Mouse (Mus musculus): ENCODE data around the gene Alkbh5. TPM values are rescaled to one million over a fixed set of nuclear protein-coding genes. Genes with fewer than 3 reads are reported as not detected.
A peak's percentile ranks its signal among the peaks of the same experiment; 100 is the strongest.
"Not testable (repeated sequence)": the region's sequence is repeated elsewhere in the genome, so short reads cannot be mapped to it uniquely, and the experiment has no call there.

Alkbh5 gene
- total RNA-seq, 2 experiments from 2014 or later: 54.6 to 55.8 TPM

- peak; percentile 21 to 25 for DNase-seq (ENCODE audit: low spot score in 2 of 2)
- intact Hi-C loops (cut with DNase I): no loop called here
Measured at GRCm38 (mm10) chr11:60540002-60540610, 3.9 kb downstream of the Alkbh5 start.

- intact Hi-C loops (cut with DNase I): no loop called here
- no peak for DNase-seq (ENCODE audit: low spot score in 2 of 2)
Measured at GRCm38 (mm10) chr11:60540761-60541160, 4.6 kb downstream of the Alkbh5 start.

DNA sequence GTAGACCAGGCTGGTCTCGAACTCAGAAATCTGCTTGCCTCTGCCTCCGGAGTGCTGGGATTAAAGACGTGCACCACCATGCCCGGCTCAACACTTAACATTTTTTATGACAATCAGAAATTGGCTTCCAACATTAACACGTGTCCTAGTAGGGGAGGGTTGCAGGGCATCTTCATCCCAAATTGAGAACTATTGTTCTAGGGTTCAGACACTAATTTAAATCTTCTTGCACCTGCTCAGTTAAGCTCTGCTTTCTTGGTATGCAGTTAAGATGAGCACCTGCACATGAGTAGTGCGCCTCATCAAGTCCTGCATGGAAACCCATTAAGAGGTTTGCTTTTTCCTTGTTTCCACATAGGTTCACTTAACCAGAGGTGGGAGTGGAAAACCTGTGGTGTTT is 5.7 kb downstream of the Alkbh5 start:
- no peak for DNase-seq (ENCODE audit: low spot score in 2 of 2)
- intact Hi-C loops (cut with DNase I): no loop called here

- DNase-seq (ENCODE audit: low spot score in 2 of 2); intact Hi-C loops (cut with DNase I): not testable (repeated sequence)
Measured at GRCm38 (mm10) chr11:60543211-60543610, 7.0 kb downstream of the Alkbh5 start.

DNA sequence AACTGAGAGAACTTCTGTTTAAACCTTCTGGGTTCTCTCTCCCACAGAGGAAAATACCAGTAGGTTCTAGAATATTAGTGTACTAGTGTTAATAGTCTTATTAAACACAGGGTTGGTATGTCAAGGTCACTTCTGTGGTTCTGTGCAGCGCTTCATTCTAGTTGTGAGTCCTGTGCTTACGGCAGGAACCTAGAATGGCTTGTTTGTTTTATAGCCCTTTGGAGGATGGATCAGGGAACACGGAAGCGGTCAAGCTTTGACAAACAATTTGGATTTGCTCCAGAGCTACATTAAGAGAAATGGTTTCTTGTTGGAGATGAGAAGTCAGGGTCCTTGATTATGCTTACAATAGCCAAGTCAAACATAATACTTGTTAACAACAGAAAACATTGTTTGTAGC is 9.3 kb downstream of the Alkbh5 start:
- no peak for DNase-seq (ENCODE audit: low spot score in 2 of 2)
- intact Hi-C loops (cut with DNase I): no loop called here

- no peak for DNase-seq (ENCODE audit: low spot score in 2 of 2)
- intact Hi-C loops (cut with DNase I): no loop called here
Measured at GRCm38 (mm10) chr11:60548112-60548511, 11.9 kb downstream of the Alkbh5 start.

- intact Hi-C loops (cut with DNase I): no loop called here
- DNase-seq (ENCODE audit: low spot score in 2 of 2): no peak
Measured at GRCm38 (mm10) chr11:60553091-60553490, 16.9 kb downstream of the Alkbh5 start.

- DNase-seq (ENCODE audit: low spot score in 2 of 2): no peak
- intact Hi-C loops (cut with DNase I): no loop called here
Measured at GRCm38 (mm10) chr11:60557675-60558074, 21.5 kb downstream of the Alkbh5 start.

GRCm38 (mm10) chr11:60559342-60559741 is 23.2 kb downstream of the Alkbh5 start:
- intact Hi-C loops (cut with DNase I): no loop called here
- DNase-seq (ENCODE audit: low spot score in 2 of 2): peak; percentile 65 to 68

DNA sequence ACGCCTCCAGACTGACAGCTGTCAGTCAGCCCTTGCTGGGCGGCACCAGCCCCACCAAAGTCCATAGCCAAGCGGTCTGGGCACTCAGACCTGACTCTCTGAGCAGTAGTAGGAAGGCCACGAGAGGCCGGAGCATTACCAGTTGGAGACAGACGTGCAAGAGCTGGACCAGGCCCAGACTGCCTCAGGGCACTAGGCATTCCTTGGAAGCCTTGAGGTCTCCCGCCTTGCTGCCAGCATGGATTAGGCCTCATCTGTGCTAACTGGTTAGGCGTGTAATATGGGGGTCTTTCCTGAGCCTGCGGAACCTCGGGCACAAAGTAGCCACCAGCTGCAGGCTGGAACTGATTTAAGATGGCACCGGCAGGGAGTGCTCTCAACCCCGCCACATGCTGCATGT is 37.8 kb downstream of the Alkbh5 start:
- DNase-seq (ENCODE audit: low spot score in 2 of 2); intact Hi-C loops (cut with DNase I): not testable (repeated sequence)

Other genes with a start within 250 kb of the Alkbh5 start
- 100 to 1,000 TPM; 216 to 221 TPM for gene Tom1l2, start 183.5 kb upstream of the Alkbh5 start, total RNA-seq (2021)
- 10 to 100 TPM in 1 of 2 experiments, 1 to 10 TPM in 1; 9.6 to 12.3 TPM for gene Drc3, start 183.1 kb upstream of the Alkbh5 start, total RNA-seq (2021)
- 10 to 100 TPM; 52.1 to 54.8 TPM for gene Gid4, start 119.2 kb upstream of the Alkbh5 start, total RNA-seq (2021)
- 10 to 100 TPM; 29.9 to 31.5 TPM for gene Atpaf2, start 117.9 kb upstream of the Alkbh5 start, total RNA-seq (2021)
- gene Drg2, start 81.8 kb upstream of the Alkbh5 start, total RNA-seq (2021): 10 to 100 TPM; 74.9 to 77.6 TPM
- gene Myo15, start 67.0 kb upstream of the Alkbh5 start, total RNA-seq (2021): under 1 TPM; 0.11 to 0.12 TPM
- gene Llgl1, start 163.3 kb downstream of the Alkbh5 start, total RNA-seq (2021): 10 to 100 TPM; 37.9 to 41.0 TPM
- gene Flii, start 190.9 kb downstream of the Alkbh5 start, total RNA-seq (2021): 10 to 100 TPM; 59.5 to 67.6 TPM
- 10 to 100 TPM; 19.4 to 21.6 TPM for gene Mief2, start 192.0 kb downstream of the Alkbh5 start, total RNA-seq (2021)
- 1 to 10 TPM; 4.0 to 5.2 TPM for gene Top3a, start 241.0 kb downstream of the Alkbh5 start, total RNA-seq (2021)
- gene Smcr8, start 241.1 kb downstream of the Alkbh5 start, total RNA-seq (2021): 10 to 100 TPM; 30.2 to 31.8 TPM

Measured in left cerebral cortex, postnatal 36 days (tissue).